Mouse (Mus musculus): ENCODE data around the gene Cct8.

- TF ChIP-seq CTCF (IDR thresholded peaks at IDR 0.05; ENCODE audit: insufficient read depth, low read length) (no peak), POLR2A (IDR thresholded peaks at IDR 0.05; ENCODE audit: borderline replicate concordance, extremely low read depth, low read depth, low read length) (peak; percentile 75)
Measured at GRCm38 (mm10) chr16:87495716-87496447, at the start of gene Cct8.
